Mouse (Mus musculus): Measurements from ENCODE around the gene Urad.

Urad gene

GRCm38 (mm10) chr5:147299255-147300000 lies 22.8 kb downstream of the Urad start:
- no peaks in the 10 kb centered on the region; the same call in 1 of the 2 replicates for H3K27me3 ChIP-seq (ENCODE audit: control insufficient read depth, insufficient read depth, low read length, poor library complexity, severe bottlenecking)
- peak; percentile 70 for DNase-seq (ENCODE audit: low read depth, low spot score)
- H3K36me3 ChIP-seq (ENCODE audit: control insufficient read depth, insufficient read depth, low read length, poor library complexity, severe bottlenecking) = no peaks in the 10 kb centered on the region

DNA sequence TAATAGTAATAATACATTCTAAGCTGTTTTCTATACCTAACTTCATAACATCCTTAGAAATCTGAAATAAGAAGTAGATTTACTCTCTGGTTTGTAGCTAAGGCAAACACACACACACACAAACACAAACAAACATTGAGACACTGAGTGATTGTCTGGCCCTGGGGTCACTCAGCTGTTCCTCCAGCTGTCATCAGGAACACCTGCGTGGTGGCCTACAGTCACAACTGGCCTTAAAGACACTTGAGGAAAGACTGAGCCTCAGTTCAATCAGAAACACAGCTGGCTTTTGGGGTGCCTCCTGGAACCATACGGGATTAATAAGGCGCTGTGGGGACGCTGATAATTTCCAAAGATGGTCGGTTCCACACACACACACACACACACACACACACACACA lies 25.0 kb downstream of the Urad start:
- H3K36me3 ChIP-seq (ENCODE audit: control insufficient read depth, insufficient read depth, low read length, poor library complexity, severe bottlenecking) = no peaks in the 10 kb centered on the region
- DNase-seq (ENCODE audit: low read depth, low spot score) = no peak
- H3K27me3 ChIP-seq (ENCODE audit: control insufficient read depth, insufficient read depth, low read length, poor library complexity, severe bottlenecking) = no peaks in the 10 kb centered on the region

GRCm38 (mm10) chr5:147294121-147294520 lies 28.1 kb downstream of the Urad start:
- Histone ChIP-seq H3K36me3 (ENCODE audit: control insufficient read depth, insufficient read depth, low read length, poor library complexity, severe bottlenecking) (no peaks in the 10 kb centered on the region), H3K27me3 (ENCODE audit: control insufficient read depth, insufficient read depth, low read length, poor library complexity, severe bottlenecking) (no peaks in the 10 kb centered on the region)
- DNase-seq (ENCODE audit: low read depth, low spot score) = peak; percentile 36

DNA sequence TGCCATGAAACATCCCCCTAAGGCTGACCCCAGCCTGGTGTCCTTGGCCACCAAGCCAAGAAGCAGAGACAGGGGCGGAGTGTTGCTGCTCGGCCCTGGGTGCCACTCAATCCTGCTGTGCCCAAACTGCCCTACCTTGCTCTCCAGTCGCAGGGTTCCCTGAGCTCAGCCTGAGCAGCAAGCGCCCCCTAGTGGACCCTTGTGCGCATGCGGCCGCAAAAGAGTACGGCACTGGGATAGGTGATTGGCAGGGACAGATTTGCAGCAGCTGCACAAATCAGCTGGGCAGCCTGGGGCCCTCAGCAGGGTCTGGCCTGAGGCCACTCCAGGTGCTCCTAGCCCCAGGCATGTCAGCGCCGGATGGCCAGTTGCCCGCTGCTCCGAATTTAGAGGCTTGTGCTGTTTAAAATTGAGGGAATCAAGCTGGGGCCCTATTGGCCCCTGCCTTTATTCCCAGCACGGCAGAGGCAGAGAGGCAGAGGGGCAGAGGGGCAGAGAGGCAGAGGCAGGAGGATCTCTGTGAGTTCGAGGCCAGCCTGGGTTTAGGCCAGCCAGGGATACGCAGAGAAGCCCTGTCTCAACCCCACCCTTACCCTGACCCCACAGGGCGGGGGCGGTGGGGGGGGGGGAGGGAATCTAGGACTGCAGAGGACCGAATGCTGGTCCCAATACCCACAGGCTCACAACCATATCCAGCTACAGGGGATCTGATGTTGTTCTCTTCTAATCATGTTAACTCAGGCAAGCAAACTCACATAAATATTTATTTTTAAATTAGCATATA lies 28.9 kb downstream of the Urad start:
- no peaks in the 10 kb centered on the region for H3K36me3 ChIP-seq (ENCODE audit: control insufficient read depth, insufficient read depth, low read length, poor library complexity, severe bottlenecking)
- peak; percentile 83 for DNase-seq (ENCODE audit: low read depth, low spot score)
- H3K27me3 ChIP-seq (ENCODE audit: control insufficient read depth, insufficient read depth, low read length, poor library complexity, severe bottlenecking) = no peaks in the 10 kb centered on the region

DNA sequence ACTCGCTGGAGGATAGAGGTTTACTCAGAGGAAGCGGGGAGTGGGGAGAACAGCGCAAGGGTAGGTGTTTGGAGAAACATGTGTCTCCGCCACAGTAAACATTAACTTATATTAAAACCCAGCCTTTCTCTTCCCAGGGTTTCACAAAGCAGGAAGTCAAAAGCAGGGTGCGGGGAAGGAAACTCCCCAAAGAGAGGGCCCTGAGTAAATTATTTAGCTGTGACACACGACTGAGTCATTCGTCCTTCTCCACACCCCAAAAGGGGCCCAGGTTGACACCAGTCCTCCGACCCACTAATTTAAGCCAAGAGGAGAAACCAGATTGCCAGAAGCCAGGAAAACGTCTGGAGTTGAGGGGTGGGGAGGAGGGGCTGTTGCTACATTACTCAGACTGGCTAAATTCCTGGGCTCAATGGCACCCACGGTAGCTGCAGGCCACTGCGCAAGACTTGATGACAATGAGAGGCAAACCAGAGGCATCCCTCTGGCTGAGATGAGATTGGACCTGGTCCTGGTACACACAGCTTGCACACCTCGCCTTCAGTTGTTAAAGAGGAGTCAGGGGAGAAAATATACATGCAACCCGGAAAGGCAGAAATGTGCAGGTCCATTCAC lies 29.6 kb downstream of the Urad start:
- H3K27me3 ChIP-seq (ENCODE audit: control insufficient read depth, insufficient read depth, low read length, poor library complexity, severe bottlenecking) = no peaks in the 10 kb centered on the region

GRCm38 (mm10) chr5:147291764-147292505 lies 30.3 kb downstream of the Urad start:
- DNase-seq (ENCODE audit: low read depth, low spot score) = no peak
- Histone ChIP-seq H3K27me3 (ENCODE audit: control insufficient read depth, insufficient read depth, low read length, poor library complexity, severe bottlenecking) (no peaks in the 10 kb centered on the region), H3K36me3 (ENCODE audit: control insufficient read depth, insufficient read depth, low read length, poor library complexity, severe bottlenecking) (no peaks in the 10 kb centered on the region)

More for the DNA sequence above, 29.6 kb downstream of the Urad start:
- H3K36me3 ChIP-seq (ENCODE audit: control insufficient read depth, insufficient read depth, low read length, poor library complexity, severe bottlenecking) = no peaks in the 10 kb centered on the region
- no peak for DNase-seq (ENCODE audit: low read depth, low spot score)

DNA sequence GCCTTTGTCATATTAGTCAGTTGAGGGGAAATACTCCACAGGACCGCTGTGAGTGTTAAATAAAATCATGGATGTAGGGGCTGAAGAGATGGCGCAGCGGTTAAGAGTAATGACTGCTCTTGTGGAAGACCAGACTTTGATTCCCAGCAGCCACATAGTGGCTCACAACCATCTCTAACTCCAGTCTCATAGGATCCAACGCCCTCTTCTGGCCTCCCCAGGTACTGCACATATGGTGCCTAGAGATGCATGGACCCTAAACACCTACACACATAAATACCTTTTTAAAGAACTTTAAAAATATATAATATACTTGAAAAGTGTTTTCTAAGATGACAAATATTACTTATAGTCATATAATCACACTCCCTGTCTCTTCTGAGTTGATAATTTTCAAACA lies 37.9 kb downstream of the Urad start:
- H3K36me3 ChIP-seq (ENCODE audit: control insufficient read depth, insufficient read depth, low read length, poor library complexity, severe bottlenecking) = no peaks in the 10 kb centered on the region
- H3K27me3 ChIP-seq (ENCODE audit: control insufficient read depth, insufficient read depth, low read length, poor library complexity, severe bottlenecking) = no peaks in the 10 kb centered on the region
- no peak for DNase-seq (ENCODE audit: low read depth, low spot score)

DNA sequence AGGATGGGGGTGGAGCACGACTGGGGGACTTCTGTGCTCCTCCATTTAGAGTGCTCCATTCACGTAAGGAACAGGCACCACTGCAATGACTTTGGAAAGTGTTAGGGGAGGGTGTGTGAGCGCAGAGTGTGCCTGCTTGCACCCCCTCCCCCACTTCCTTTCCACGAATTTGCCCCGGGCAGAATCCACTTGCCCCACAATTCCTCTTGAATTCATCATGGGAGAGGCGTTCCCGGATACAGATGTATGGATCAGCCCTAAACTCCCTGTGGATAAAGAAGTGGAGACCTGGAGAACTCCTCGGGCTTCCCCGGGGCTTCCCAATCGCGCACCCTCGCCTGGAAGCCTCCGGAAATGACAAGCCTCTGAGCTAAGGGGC lies 44.7 kb downstream of the Urad start:
- H3K27me3 ChIP-seq (ENCODE audit: control insufficient read depth, insufficient read depth, low read length, poor library complexity, severe bottlenecking) = no peaks in the 10 kb centered on the region
- H3K36me3 ChIP-seq (ENCODE audit: control insufficient read depth, insufficient read depth, low read length, poor library complexity, severe bottlenecking) = no peaks in the 10 kb centered on the region
- no peak for DNase-seq (ENCODE audit: low read depth, low spot score)

DNA sequence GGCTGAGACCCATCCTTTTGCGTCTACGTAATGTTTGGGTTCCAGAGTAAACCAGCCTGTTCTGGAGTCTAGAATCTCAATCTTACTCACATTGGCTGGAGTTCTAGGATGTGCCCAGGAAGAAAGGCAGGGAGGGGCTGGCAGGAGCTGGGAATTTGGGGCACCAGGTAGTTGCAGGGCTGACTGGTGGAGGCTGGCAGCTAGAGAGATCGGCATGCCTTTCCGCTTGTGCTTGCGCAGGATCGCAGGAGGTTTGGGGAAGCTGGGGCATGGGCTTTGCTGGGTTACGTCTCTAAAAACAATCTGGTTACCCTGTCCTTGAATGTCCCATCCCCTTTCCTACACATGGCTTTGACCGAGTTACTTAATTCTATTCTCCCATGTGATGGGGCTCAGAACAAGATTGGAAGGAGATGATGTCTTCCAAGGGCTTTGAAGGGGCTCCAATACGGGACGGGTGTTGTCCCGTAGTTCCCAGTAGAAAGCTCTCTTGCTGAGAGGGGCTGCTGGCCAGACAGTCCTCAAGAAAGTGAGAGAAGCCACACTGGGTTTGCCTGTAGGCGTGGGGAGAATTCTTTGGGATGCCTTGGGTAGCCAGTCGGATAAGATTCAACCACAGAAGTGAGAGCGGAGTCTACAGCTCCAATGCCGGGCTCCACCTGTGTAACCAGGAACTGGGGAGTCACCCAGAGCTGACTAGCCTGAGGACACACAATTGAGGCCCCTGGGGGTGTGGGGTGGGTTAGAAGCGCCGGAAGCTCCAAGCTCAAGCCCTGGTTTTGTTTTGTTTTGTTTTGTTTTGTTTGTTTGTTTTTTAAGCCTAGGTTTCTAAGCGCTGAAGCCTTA lies 45.3 kb downstream of the Urad start:
- DNase-seq (ENCODE audit: low read depth, low spot score) = no peak
- Histone ChIP-seq H3K36me3 (ENCODE audit: control insufficient read depth, insufficient read depth, low read length, poor library complexity, severe bottlenecking) (no peaks in the 10 kb centered on the region), H3K27me3 (ENCODE audit: control insufficient read depth, insufficient read depth, low read length, poor library complexity, severe bottlenecking) (no peaks in the 10 kb centered on the region)

GRCm38 (mm10) chr5:147275761-147276160 lies 46.5 kb downstream of the Urad start:
- no peaks in the 10 kb centered on the region for H3K36me3 ChIP-seq (ENCODE audit: control insufficient read depth, insufficient read depth, low read length, poor library complexity, severe bottlenecking)
- H3K27me3 ChIP-seq (ENCODE audit: control insufficient read depth, insufficient read depth, low read length, poor library complexity, severe bottlenecking) = no peaks in the 10 kb centered on the region
- no peak for DNase-seq (ENCODE audit: low read depth, low spot score)

DNA sequence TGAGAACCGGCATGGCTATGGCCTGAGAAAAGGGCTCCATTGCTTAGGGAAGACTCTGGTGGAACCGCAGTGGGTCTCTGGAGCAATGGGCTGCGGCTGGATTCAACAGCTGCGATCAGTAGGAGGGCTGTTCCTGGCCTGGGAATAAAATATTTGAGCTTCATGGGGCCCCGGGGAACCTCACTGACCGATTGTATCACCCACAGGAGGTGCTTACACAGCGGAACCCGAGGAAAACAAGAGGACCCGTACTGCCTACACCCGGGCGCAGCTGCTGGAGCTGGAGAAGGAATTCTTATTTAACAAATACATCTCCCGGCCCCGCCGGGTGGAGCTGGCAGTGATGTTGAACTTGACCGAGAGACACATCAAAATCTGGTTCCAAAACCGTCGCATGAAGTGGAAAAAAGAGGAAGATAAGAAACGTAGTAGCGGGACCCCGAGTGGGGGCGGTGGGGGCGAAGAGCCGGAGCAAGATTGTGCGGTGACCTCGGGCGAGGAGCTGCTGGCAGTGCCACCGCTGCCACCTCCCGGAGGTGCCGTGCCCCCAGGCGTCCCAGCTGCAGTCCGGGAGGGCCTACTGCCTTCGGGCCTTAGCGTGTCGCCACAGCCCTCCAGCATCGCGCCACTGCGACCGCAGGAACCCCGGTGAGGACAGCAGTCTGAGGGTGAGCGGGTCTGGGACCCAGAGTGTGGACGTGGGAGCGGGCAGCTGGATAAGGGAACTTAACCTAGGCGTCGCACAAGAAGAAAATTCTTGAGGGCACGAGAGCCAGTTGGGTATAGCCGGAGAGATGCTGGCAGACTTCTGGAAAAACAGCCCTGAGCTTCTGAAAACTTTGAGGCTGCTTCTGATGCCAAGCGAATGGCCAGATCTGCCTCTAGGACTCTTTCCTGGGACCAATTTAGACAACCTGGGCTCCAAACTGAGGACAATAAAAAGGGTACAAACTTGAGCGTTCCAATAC lies 47.8 kb downstream of the Urad start:
- H3K36me3 ChIP-seq (ENCODE audit: control insufficient read depth, insufficient read depth, low read length, poor library complexity, severe bottlenecking) = no peaks in the 10 kb centered on the region
- 0 out of 2 replicates have a peak, but pooled peaks cover 3% of the 10 kb centered on the region for H3K27me3 ChIP-seq (ENCODE audit: control insufficient read depth, insufficient read depth, low read length, poor library complexity, severe bottlenecking)
- peak; percentile 5 for DNase-seq (ENCODE audit: low read depth, low spot score)

DNA sequence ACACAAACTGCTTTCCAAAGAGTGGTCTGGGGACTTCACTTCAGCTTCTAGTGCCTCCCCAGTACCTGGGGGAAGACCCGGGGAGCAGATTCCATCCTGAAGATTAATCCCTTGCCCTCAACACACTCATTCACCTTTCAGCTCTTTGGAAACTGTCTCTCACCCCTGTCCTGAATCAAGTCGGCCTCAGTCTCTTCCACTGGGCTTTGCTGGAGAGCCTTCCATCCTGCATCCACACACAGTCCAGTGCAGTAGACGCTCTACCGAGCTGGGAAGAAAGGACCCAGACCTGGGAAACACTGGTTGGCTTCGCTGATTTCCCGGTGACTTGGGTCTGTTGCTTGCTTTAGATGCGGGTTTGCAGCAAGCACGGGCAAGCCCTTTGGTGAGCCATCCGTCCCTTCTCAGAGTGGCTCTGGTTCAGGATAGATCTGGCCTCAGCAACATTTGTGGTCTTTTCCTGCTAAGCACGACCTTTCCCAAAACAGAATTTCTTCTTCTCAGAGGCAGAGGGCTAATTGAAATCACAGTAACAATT lies 49.4 kb downstream of the Urad start:
- H3K27me3 ChIP-seq (ENCODE audit: control insufficient read depth, insufficient read depth, low read length, poor library complexity, severe bottlenecking) = 0 out of 2 replicates have a peak, but pooled peaks cover 3% of the 10 kb centered on the region
- no peaks in the 10 kb centered on the region for H3K36me3 ChIP-seq (ENCODE audit: control insufficient read depth, insufficient read depth, low read length, poor library complexity, severe bottlenecking)
- DNase-seq (ENCODE audit: low read depth, low spot score) = no peak
